Mouse (Mus musculus): ENCODE measurements around the gene Immp2l. TPM values are rescaled to one million over a fixed set of nuclear protein-coding genes. Genes with fewer than 3 reads are reported as not detected.
"Not testable (repeated sequence)": the region's sequence is repeated elsewhere in the genome, so short reads cannot be mapped to it uniquely, and the experiment has no call there.

Immp2l gene
- polyA plus RNA-seq, 1 experiment from 2014 or later = 8.0 TPM

GRCm38 (mm10) chr12:41777762-41778161, 753.9 kb downstream of the Immp2l start:
- not testable (repeated sequence) for H3K27ac ChIP-seq; H3K36me3 ChIP-seq (replicated peaks); H3K4me2 ChIP-seq; H3K4me3 ChIP-seq (replicated peaks); H3K4me1 ChIP-seq; H3K9ac ChIP-seq; H3K9me3 ChIP-seq; H3K27me3 ChIP-seq
- no CpG with 5 or more reads among the region's 4 CpGs for WGBS
- peak; percentile 79; the same call in 1 of the 2 replicates for ATAC-seq (ENCODE audit: low FRiP score)

DNA sequence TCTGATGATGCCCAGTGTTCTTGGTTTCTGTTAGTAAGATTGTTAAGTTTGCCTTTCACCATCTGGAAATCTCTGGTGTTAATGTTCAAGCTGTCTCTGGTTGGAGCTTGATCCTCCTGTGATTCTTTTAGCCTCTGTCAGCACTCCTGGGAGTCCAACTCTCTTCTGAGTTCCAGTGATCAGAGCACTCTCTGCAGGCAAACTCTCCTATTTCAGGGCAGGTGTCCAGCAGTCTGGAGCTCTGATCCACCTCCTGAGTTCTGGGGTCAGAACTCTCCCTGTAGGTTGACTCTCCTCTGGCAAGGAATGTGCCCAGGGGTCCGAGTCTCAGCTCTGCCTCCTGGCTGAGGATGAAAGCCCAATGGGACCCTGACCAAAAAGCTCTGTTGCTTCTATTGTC, 769.8 kb downstream of the Immp2l start:
- not testable (repeated sequence) for H3K36me3 ChIP-seq (replicated peaks); H3K9ac ChIP-seq; H3K27me3 ChIP-seq; H3K4me3 ChIP-seq (replicated peaks); ATAC-seq (ENCODE audit: low FRiP score); H3K9me3 ChIP-seq; H3K4me2 ChIP-seq; H3K27ac ChIP-seq; H3K4me1 ChIP-seq
- 65% methylated on average over 1 of the region's 1 CpGs for WGBS

GRCm38 (mm10) chr12:41829517-41829916, 805.6 kb downstream of the Immp2l start:
- no peak overlapping the region for H3K27ac ChIP-seq
- H3K4me2 ChIP-seq = no peak overlapping the region
- no peaks in the 10 kb centered on the region for H3K36me3 ChIP-seq (replicated peaks)
- 95% methylated on average over 6 of the region's 6 CpGs for WGBS
- H3K9me3 ChIP-seq = no peaks in the 10 kb centered on the region
- no peaks in the 10 kb centered on the region for H3K4me1 ChIP-seq
- no peaks in the 10 kb centered on the region for H3K27me3 ChIP-seq
- ATAC-seq (ENCODE audit: low FRiP score) = no peak
- no peak overlapping the region for H3K4me3 ChIP-seq (replicated peaks)
- no peak overlapping the region for H3K9ac ChIP-seq

GRCm38 (mm10) chr12:41831731-41832130, 807.8 kb downstream of the Immp2l start:
- no peak for ATAC-seq (ENCODE audit: low FRiP score)
- H3K27me3 ChIP-seq = no peaks in the 10 kb centered on the region
- no peak overlapping the region for H3K4me3 ChIP-seq (replicated peaks)
- H3K9ac ChIP-seq = no peak overlapping the region
- H3K4me2 ChIP-seq = no peak overlapping the region
- 94% methylated on average over 7 of the region's 7 CpGs for WGBS
- H3K4me1 ChIP-seq = no peaks in the 10 kb centered on the region
- no peaks in the 10 kb centered on the region for H3K36me3 ChIP-seq (replicated peaks)
- no peaks in the 10 kb centered on the region for H3K9me3 ChIP-seq
- no peak overlapping the region for H3K27ac ChIP-seq

GRCm38 (mm10) chr12:41834646-41835045, 810.8 kb downstream of the Immp2l start:
- Histone ChIP-seq H3K36me3 (replicated peaks) (no peaks in the 10 kb centered on the region), H3K27me3 (no peaks in the 10 kb centered on the region), H3K4me2 (no peak overlapping the region), H3K4me3 (replicated peaks) (no peak overlapping the region), H3K4me1 (no peaks in the 10 kb centered on the region), H3K9me3 (no peaks in the 10 kb centered on the region), H3K9ac (no peak overlapping the region), H3K27ac (no peak overlapping the region)
- 89% methylated on average over 2 of the region's 2 CpGs for WGBS
- ATAC-seq (ENCODE audit: low FRiP score) = no peak

- H3K36me3 ChIP-seq (replicated peaks) = no peaks in the 10 kb centered on the region
- H3K9ac ChIP-seq = no peak overlapping the region
- 80% methylated on average over 6 of the region's 6 CpGs for WGBS
- no peaks in the 10 kb centered on the region for H3K27me3 ChIP-seq
- H3K9me3 ChIP-seq = no peaks in the 10 kb centered on the region
- H3K4me1 ChIP-seq = no peaks in the 10 kb centered on the region
- H3K4me3 ChIP-seq (replicated peaks) = no peak overlapping the region
- H3K4me2 ChIP-seq = no peak overlapping the region
- no peak overlapping the region for H3K27ac ChIP-seq
- no peak for ATAC-seq (ENCODE audit: low FRiP score)
Measured at GRCm38 (mm10) chr12:41838334-41838847, 814.5 kb downstream of the Immp2l start.

DNA sequence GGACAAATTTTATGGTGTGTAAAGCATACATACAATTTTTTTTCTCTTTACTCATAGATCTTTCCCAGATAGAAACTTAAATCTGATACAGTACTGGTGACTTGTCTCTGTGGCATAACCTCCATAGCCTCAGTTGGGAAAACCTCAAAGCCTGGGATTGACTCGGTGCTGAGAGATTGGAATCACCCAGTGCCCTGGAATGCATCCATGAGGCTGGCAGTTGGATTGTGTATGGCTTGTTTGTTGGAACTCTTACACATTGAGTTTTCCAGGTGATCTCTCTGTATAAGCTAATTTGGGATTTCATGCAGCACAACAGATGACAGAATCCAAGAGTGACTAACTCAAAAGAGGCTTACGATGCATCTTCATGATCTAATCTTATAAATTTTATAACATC, 815.4 kb downstream of the Immp2l start:
- Histone ChIP-seq H3K36me3 (replicated peaks) (no peaks in the 10 kb centered on the region), H3K9ac (no peak overlapping the region), H3K27ac (no peak overlapping the region), H3K4me2 (no peak overlapping the region), H3K4me3 (replicated peaks) (no peak overlapping the region), H3K4me1 (no peaks in the 10 kb centered on the region), H3K9me3 (no peaks in the 10 kb centered on the region), H3K27me3 (no peaks in the 10 kb centered on the region)
- WGBS = 92% methylated on average over 2 of the region's 2 CpGs
- ATAC-seq (ENCODE audit: low FRiP score) = no peak

DNA sequence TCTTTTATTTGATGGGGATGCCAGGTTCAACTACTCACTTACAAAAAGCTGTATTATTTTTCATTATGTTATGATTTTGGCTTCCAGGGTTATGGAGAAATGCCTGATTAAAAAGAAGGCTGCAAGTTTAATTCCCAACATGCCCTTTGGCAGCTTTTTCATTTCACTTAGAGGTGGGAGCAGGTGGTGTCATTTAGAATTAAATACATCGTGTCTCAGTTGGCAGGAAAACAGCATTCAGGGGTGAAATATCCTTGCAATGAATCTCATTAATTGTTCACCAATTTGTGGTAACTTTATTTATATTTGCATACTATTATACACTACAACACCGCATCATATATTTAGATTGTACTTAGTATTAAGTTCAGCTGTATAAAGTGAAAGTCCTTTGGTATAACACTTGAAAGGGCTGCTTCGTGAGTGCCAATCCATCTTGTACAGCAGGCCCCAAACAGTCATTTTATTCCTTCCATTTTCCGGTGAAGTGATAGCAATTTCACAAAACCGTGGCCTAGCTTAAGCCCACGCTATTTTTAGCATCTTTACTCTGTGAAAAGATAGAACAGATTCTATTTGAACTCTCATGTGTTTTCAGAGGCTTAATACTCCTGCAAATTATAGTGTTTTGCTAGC, 818.9 kb downstream of the Immp2l start:
- no peaks in the 10 kb centered on the region for H3K9me3 ChIP-seq
- ATAC-seq (ENCODE audit: low FRiP score) = no peak
- no peaks in the 10 kb centered on the region for H3K4me1 ChIP-seq
- no peaks in the 10 kb centered on the region for H3K27me3 ChIP-seq
- WGBS = 64% methylated on average over 6 of the region's 6 CpGs
- H3K36me3 ChIP-seq (replicated peaks) = no peaks in the 10 kb centered on the region
- no peak overlapping the region for H3K4me2 ChIP-seq
- no peak overlapping the region for H3K4me3 ChIP-seq (replicated peaks)
- H3K27ac ChIP-seq = no peak overlapping the region
- H3K9ac ChIP-seq = no peak overlapping the region

GRCm38 (mm10) chr12:41851896-41852470, 828.1 kb downstream of the Immp2l start:
- ATAC-seq (ENCODE audit: low FRiP score) = no peak
- H3K4me1 ChIP-seq = no peaks in the 10 kb centered on the region
- WGBS = 89% methylated on average over 7 of the region's 7 CpGs
- no peak overlapping the region for H3K4me3 ChIP-seq (replicated peaks)
- no peaks in the 10 kb centered on the region for H3K9me3 ChIP-seq
- H3K27me3 ChIP-seq = no peaks in the 10 kb centered on the region
- no peak overlapping the region for H3K9ac ChIP-seq
- no peak overlapping the region for H3K27ac ChIP-seq
- no peaks in the 10 kb centered on the region for H3K36me3 ChIP-seq (replicated peaks)
- no peak overlapping the region for H3K4me2 ChIP-seq

- H3K9me3 ChIP-seq; ATAC-seq (ENCODE audit: low FRiP score); H3K9ac ChIP-seq; H3K4me1 ChIP-seq; H3K36me3 ChIP-seq (replicated peaks); H3K27me3 ChIP-seq; H3K4me2 ChIP-seq; H3K4me3 ChIP-seq (replicated peaks); H3K27ac ChIP-seq: not testable (repeated sequence)
- WGBS = 46% methylated on average over 5 of the region's 5 CpGs
Measured at GRCm38 (mm10) chr12:41859652-41860051, 835.8 kb downstream of the Immp2l start.

DNA sequence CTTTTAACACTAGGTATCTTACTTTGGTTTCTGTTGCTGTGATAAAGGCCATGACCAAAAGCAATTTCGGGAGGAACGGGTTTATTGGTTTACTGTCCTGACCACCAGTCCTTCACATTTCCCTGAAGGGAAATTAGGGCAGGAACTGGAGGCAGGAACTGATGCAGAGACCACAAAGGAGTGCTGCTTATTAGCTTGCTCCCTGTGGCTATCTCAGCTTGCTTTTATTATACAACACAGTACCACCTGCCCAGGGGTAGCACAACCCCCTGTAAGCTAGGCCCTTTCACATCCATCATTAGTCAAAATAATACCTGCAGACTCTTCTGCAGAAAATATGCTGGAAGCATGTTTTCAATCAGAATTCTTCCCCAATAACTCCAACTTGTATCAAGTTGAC, 844.4 kb downstream of the Immp2l start:
- Histone ChIP-seq H3K4me3 (replicated peaks) (no peak overlapping the region), H3K4me2 (no peak overlapping the region), H3K27ac (no peak overlapping the region), H3K27me3 (no peaks in the 10 kb centered on the region), H3K9me3 (peaks cover 7% of the 10 kb centered on the region), H3K4me1 (no peaks in the 10 kb centered on the region), H3K36me3 (replicated peaks) (no peaks in the 10 kb centered on the region), H3K9ac (no peak overlapping the region)
- 0 out of 2 replicates have a peak, but pooled peaks have one; percentile 20 for ATAC-seq (ENCODE audit: low FRiP score)
- WGBS = 92% methylated on average over 2 of the region's 2 CpGs

DNA sequence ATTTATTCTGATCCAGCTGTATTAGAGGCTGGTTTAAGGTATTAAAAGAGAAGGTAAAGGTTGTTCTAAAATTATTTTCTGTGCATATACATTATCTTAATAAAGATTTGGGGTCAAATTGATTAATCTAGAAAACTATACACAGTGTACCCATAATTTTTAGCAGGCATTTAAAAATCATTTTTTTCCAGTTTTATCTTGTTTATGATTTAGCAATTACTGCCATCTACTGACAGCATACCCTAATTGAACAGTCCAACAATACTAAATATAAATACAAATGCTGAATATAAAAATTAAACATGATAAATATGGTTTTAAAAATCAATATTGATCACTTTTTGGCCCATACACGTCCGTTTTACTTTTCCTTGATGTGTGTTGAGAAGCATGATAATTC, 850.1 kb downstream of the Immp2l start:
- H3K27ac ChIP-seq = no peak overlapping the region
- H3K9ac ChIP-seq = no peak overlapping the region
- H3K4me3 ChIP-seq (replicated peaks) = no peak overlapping the region
- no peaks in the 10 kb centered on the region for H3K36me3 ChIP-seq (replicated peaks)
- no peaks in the 10 kb centered on the region for H3K9me3 ChIP-seq
- ATAC-seq (ENCODE audit: low FRiP score) = no peak
- 85% methylated on average over 2 of the region's 2 CpGs for WGBS
- no peaks in the 10 kb centered on the region for H3K4me1 ChIP-seq
- no peaks in the 10 kb centered on the region for H3K27me3 ChIP-seq
- H3K4me2 ChIP-seq = no peak overlapping the region

DNA sequence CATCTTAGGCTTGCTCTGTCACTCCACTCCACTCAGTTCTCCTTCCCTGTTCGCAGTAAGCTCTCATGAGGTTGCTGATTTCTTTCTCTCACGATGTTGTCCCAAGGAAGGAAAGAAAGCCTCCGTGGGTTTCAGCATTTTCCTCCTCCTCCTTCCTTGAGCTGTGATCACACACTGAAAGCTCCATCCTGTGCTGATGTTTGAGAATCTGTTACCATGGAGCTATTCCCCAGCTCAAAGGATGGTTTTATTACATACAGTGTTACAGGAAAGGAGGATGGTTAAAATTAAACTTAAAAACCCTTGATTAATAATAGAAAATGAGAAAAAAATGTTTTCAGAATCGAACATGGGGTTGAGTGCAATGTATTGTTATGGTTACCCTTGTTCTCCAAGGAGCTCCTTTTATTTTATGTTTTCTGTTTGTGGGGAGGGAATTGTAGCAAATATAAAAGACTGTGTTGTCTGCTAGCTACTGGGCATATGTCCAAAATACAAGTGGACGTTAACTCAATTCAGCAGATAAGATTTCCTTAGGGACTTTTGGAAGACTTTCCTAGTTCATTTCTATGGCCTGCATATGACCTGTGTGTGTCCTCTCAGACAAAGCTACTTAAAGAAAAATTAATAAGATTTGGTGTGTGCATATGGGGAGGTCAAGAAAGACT, 853.5 kb downstream of the Immp2l start:
- ATAC-seq (ENCODE audit: low FRiP score) = no peak

More for the DNA sequence above, 853.5 kb downstream of the Immp2l start:
- H3K4me1 ChIP-seq = no peaks in the 10 kb centered on the region
- no peak overlapping the region for H3K4me3 ChIP-seq (replicated peaks)
- H3K36me3 ChIP-seq (replicated peaks) = no peaks in the 10 kb centered on the region
- no peaks in the 10 kb centered on the region for H3K9me3 ChIP-seq
- 68% methylated on average over 5 of the region's 5 CpGs for WGBS
- no peaks in the 10 kb centered on the region for H3K27me3 ChIP-seq
- no peak overlapping the region for H3K9ac ChIP-seq
- H3K4me2 ChIP-seq = no peak overlapping the region
- no peak overlapping the region for H3K27ac ChIP-seq

All from forebrain, embryonic 12.5 days (tissue).